Mouse (Mus musculus) B cell, adult (primary cell): ENCODE data around the gene Parvg. TPM values are rescaled to one million over a fixed set of nuclear protein-coding genes. Genes with fewer than 3 reads are reported as not detected.

Experiments used
- total RNA-seq: library from RNA; stranded (reverse); gene quantifications from 4 replicates; pipeline ENCODE4 v1.2.4, GENCODE M21; 2023; ENCODE audit not compliant: inconsistent age

Parvg gene
- 98.8 to 127 TPM (median 101 TPM) in 4 replicates for total RNA-seq

GRCm38 (mm10) chr15:84323966-84324869 is at the start of gene Parvg:
Gene Parvg, plus strand, starts transcription at chr15:84324026.

Other genes starting within 250 kb of the Parvg start
- not detected in 4 replicates for gene Sult4a1, start 218.3 kb upstream of the Parvg start, total RNA-seq
- not detected in 4 replicates for gene Pnpla5, start 200.9 kb upstream of the Parvg start, total RNA-seq
- gene Pnpla3, start 156.2 kb upstream of the Parvg start, total RNA-seq = not detected in 4 replicates
- 75.0 to 78.6 TPM (median 77.3 TPM) in 4 replicates for gene Samm50, start 131.8 kb upstream of the Parvg start, total RNA-seq
- gene Parvb, start 92.0 kb upstream of the Parvg start, total RNA-seq = 0.48 to 1.5 TPM (median 0.98 TPM) in 4 replicates
- not detected in 4 replicates for gene Shisal1, start 123.1 kb downstream of the Parvg start, total RNA-seq
- gene Rtl6, start 233.8 kb downstream of the Parvg start, total RNA-seq = 14.7 to 16.8 TPM (median 16.3 TPM) in 4 replicates